Mouse (Mus musculus) MEL (cell line): ENCODE data around the gene Abcd2. TPM values are rescaled to one million over a fixed set of nuclear protein-coding genes. Genes with fewer than 3 reads are reported as not detected.

ENCODE experiments used
- DNase-seq: peaks from one replicate; pipeline ENCODE4 v3.0.0; 2011; ENCODE audit warnings: low read depth, low spot score
- H3K27ac ChIP-seq: 2 replicates; pipeline ENCODE4 v1.5.1; 2012; ENCODE audit warnings: low read depth, mild to moderate bottlenecking, control low read depth, low read length, moderate library complexity; ENCODE audit not compliant: control insufficient read depth
- H3K27me3 ChIP-seq, 2 experiments: fragments of 150-350 bp in 1 of 2; sonication (generic) in 1 of 2; 2 replicates each; pipeline ENCODE4 v1.6.1; 2012; ENCODE audit warnings: low read length in 2 of 2, mild to moderate bottlenecking in 2 of 2, improper control_type of control experiment in 1 of 2, moderate library complexity in 1 of 2; ENCODE audit not compliant: insufficient read depth in 2 of 2, control insufficient read depth in 1 of 2
- H3K36me3 ChIP-seq, 2 experiments: 2 replicates each; pipeline ENCODE4 v1.6.1; 2012 to 2014; ENCODE audit warnings: low read length in 2 of 2, improper control_type of control experiment in 1 of 2, inconsistent platforms in 1 of 2, mild to moderate bottlenecking in 1 of 2; ENCODE audit not compliant: insufficient read depth in 2 of 2, control insufficient read depth in 1 of 2
- H3K4me1 ChIP-seq, 2 experiments: fragments of 150-350 bp in 1 of 2; sonication (generic) in 1 of 2; 2 replicates each; pipeline ENCODE4 v1.6.1; 2012; ENCODE audit warnings: low read length in 2 of 2, improper control_type of control experiment in 1 of 2, mild to moderate bottlenecking in 1 of 2; ENCODE audit not compliant: insufficient read depth in 2 of 2, control insufficient read depth in 1 of 2
- H3K4me3 ChIP-seq, 2 experiments: fragments of 150-350 bp in 1 of 2; sonication (generic) in 1 of 2; 2 replicates each; pipeline ENCODE4 v1.5.1; 2012; ENCODE audit warnings: low read depth in 2 of 2, low read length in 2 of 2, mild to moderate bottlenecking in 2 of 2, moderate library complexity in 2 of 2, control low read depth in 1 of 2, improper control_type of control experiment in 1 of 2; ENCODE audit not compliant: control insufficient read depth in 1 of 2, insufficient read depth in 1 of 2
- H3K79me2 ChIP-seq: 2 replicates; pipeline ENCODE4 v1.6.1; 2012; ENCODE audit warnings: mild to moderate bottlenecking, low read length, moderate library complexity; ENCODE audit not compliant: control insufficient read depth, poor library complexity, insufficient read depth
- H3K9ac ChIP-seq: 2 replicates; pipeline ENCODE4 v1.6.1; 2012; ENCODE audit warnings: low read depth, mild to moderate bottlenecking, control low read depth, low read length, moderate library complexity; ENCODE audit not compliant: control insufficient read depth, poor library complexity, severe bottlenecking
- H3K9me3 ChIP-seq: fragments of 150-350 bp; sonication (generic); replicated peaks from 2 replicates; pipeline ENCODE4 v1.6.1; 2012; ENCODE audit warnings: mild to moderate bottlenecking, low read length, improper control_type of control experiment, moderate library complexity; ENCODE audit not compliant: insufficient read depth
- CHD1 ChIP-seq: IDR thresholded peaks from 2 replicates; pipeline ENCODE4 v1.6.1; 2012; ENCODE audit warnings: low read depth, mild to moderate bottlenecking, inconsistent platforms, low read length, improper control_type of control experiment
- CTCF ChIP-seq, 3 experiments: IDR thresholded peaks in 2 of 3; conservative IDR thresholded peaks in 1 of 3; 2 replicates each; pipeline ENCODE4 v1.5.1; 2011 to 2012; ENCODE audit warnings: low read length in 3 of 3, low read depth in 2 of 3, mild to moderate bottlenecking in 2 of 3, improper control_type of control experiment in 1 of 3, inconsistent platforms in 1 of 3, mixed read lengths in 1 of 3, moderate library complexity in 1 of 3; ENCODE audit not compliant: control insufficient read depth in 1 of 3, insufficient read depth in 1 of 3, poor library complexity in 1 of 3, severe bottlenecking in 1 of 3
- EP300 ChIP-seq, 2 experiments: IDR thresholded peaks; 2 replicates each; pipeline ENCODE4 v1.6.1; 2011; ENCODE audit warnings: improper control_type of control experiment in 2 of 2, low read length in 2 of 2, low read depth in 1 of 2, mild to moderate bottlenecking in 1 of 2
- GABPA ChIP-seq: IDR thresholded peaks from 2 replicates; pipeline ENCODE4 v1.6.1; 2012; ENCODE audit warnings: low read depth, mild to moderate bottlenecking, inconsistent platforms, low read length, improper control_type of control experiment, moderate library complexity
- GATA1 ChIP-seq: IDR thresholded peaks from 2 replicates; pipeline ENCODE4 v1.6.1; 2011; ENCODE audit warnings: low read depth, low read length, improper control_type of control experiment
- HCFC1 ChIP-seq: IDR thresholded peaks from 2 replicates; pipeline ENCODE4 v1.6.1; 2012; ENCODE audit warnings: low read depth, mild to moderate bottlenecking, inconsistent platforms, low read length, improper control_type of control experiment, moderate library complexity
- MYC ChIP-seq: IDR thresholded peaks from 2 replicates; pipeline ENCODE4 v1.6.1; 2011; ENCODE audit warnings: low read depth, mild to moderate bottlenecking, low read length, improper control_type of control experiment, moderate library complexity
- NELFE ChIP-seq: IDR thresholded peaks from 2 replicates; pipeline ENCODE4 v1.6.1; 2011; ENCODE audit warnings: low read depth, low read length, improper control_type of control experiment
- NRF1 ChIP-seq: IDR thresholded peaks from 2 replicates; pipeline ENCODE4 v1.6.1; 2014; ENCODE audit warnings: low read depth, mild to moderate bottlenecking, inconsistent platforms, low read length, improper control_type of control experiment, moderate library complexity; ENCODE audit not compliant: poor library complexity, insufficient read depth, severe bottlenecking
- POLR2AphosphoS2 ChIP-seq: IDR thresholded peaks from 2 replicates; pipeline ENCODE4 v1.6.1; 2011; ENCODE audit warnings: low read length, improper control_type of control experiment
- SMC3 ChIP-seq: IDR thresholded peaks from 2 replicates; pipeline ENCODE4 v1.6.1; 2011; ENCODE audit warnings: low read depth, low read length, improper control_type of control experiment
- USF1 ChIP-seq: IDR thresholded peaks from 2 replicates; pipeline ENCODE4 v1.6.1; 2014; ENCODE audit warnings: low read depth, mild to moderate bottlenecking, inconsistent platforms, low read length, improper control_type of control experiment, moderate library complexity
- USF2 ChIP-seq, 2 experiments: IDR thresholded peaks; 2 replicates each; pipeline ENCODE4 v1.6.1; 2011 to 2012; ENCODE audit warnings: improper control_type of control experiment in 2 of 2, low read length in 2 of 2, borderline replicate concordance in 1 of 2, inconsistent platforms in 1 of 2, low read depth in 1 of 2, mild to moderate bottlenecking in 1 of 2; ENCODE audit not compliant: insufficient read depth in 1 of 2
- ZKSCAN1 ChIP-seq: IDR thresholded peaks from 2 replicates; pipeline ENCODE4 v1.6.1; 2012; ENCODE audit warnings: low read depth, mild to moderate bottlenecking, inconsistent platforms, low read length, improper control_type of control experiment, moderate library complexity
- polyA plus RNA-seq, 2 experiments: library from polyadenylated mRNA; stranded (reverse) in 1 of 2; unstranded in 1 of 2; fragments of >175 nt in 1 of 2; fragments of >200 nt in 1 of 2; gene quantifications; 2 replicates each; pipeline versions ENCODE4 v1.2.1 to v1.2.4; 2012; ENCODE audit warnings: low replicate concordance in 2 of 2, low read depth in 1 of 2; ENCODE audit not compliant: insufficient read length in 2 of 2, insufficient read depth in 1 of 2, missing spikeins in 1 of 2
- total RNA-seq: library from RNA; depleted of rRNA; stranded (reverse); fragments of 300-350 nt; gene quantifications from 2 replicates; pipeline ENCODE4 v1.2.3, GENCODE M21; 2012

Abcd2 gene
- total and polyA plus RNA-seq, 3 experiments = not detected

DNA sequence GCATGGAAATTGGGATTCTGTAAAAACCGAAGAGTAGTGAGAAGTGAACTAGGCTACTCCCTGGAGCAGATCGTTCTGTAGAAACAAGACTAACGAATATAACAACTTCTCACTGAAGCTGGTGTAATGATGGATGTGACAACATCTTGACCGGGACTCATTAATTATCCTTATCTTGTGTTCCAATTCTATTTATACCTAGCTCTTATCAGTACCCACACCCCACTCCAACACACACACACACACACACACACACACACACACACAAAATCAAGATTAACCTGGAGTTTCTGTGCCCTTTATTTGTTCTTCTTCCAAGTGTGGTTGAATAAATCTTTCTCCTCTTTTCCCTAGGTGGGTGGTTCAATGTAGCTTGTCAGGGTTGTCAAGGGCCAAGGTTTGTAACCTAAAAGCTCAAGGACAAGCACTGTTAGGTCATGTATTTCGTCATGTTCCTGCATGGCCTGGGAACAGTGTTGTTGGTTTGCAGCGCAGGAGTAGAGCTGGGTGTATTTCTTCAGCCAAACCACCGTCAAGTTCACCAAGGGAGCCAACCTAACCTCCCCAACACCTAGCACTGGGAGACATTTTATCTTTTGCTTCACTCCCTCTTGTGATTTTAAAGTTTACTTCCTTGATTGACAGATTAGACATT, 78.9 kb downstream of the Abcd2 start:
- no peaks in the 10 kb centered on the region for H3K9me3 ChIP-seq
- H3K79me2 ChIP-seq = no peaks in the 10 kb centered on the region
- no peak for DNase-seq
- no peaks in the 10 kb centered on the region for H3K4me1 ChIP-seq
- TF ChIP-seq HCFC1 (no peak), CTCF (IDR thresholded peaks at IDR 0.05 in 2 of 3, conservative IDR thresholded peaks at IDR 0.05 in 1 of 3; ENCODE audit: control insufficient read depth in 1 of 3, insufficient read depth in 1 of 3, low read depth in 2 of 3, low read length in 3 of 3, poor library complexity in 1 of 3, severe bottlenecking in 1 of 3) (no peak), USF2 (IDR thresholded peaks at IDR 0.05; ENCODE audit: borderline replicate concordance in 1 of 2, insufficient read depth in 1 of 2, low read depth in 1 of 2, low read length in 2 of 2) (no peak), USF1 (no peak), SMC3 (no peak)
- H3K36me3 ChIP-seq = no peaks in the 10 kb centered on the region
- H3K4me3 ChIP-seq = no peak overlapping the region
- H3K9ac ChIP-seq = no peak overlapping the region
- no peaks in the 10 kb centered on the region for H3K27me3 ChIP-seq
- H3K27ac ChIP-seq = no peak overlapping the region

DNA sequence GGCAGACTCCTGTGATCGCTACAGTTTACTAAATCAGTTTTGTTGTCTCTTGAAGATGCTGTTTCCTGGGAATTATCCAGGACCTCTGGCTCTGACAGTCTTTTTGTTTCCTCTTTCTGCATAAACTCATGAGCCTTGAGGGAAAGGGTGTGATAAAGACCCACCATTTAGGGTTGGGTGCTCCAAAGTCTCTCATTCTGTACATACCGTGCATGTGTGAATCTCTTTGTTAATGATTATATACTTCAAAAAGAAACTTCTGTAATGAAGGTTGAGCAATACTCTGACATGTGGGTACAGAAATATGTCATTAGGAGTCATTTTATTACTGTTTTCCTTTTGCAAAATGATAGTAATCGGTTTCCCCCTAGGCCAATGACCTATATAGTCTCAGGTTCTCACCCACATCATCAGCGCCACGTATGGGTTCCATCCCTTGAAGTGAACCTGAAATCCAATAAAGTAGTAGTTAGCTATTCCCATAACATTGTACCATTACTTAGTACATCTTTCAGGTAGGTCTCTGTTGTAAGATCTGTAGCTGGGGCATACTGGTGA, 83.4 kb downstream of the Abcd2 start:
- DNase-seq = no peak
- Histone ChIP-seq H3K4me1 (no peaks in the 10 kb centered on the region), H3K79me2 (no peaks in the 10 kb centered on the region), H3K27ac (no peak overlapping the region), H3K9me3 (no peaks in the 10 kb centered on the region), H3K27me3 (no peaks in the 10 kb centered on the region), H3K36me3 (no peaks in the 10 kb centered on the region), H3K9ac (no peak overlapping the region), H3K4me3 (no peak overlapping the region)
- no peak for TF ChIP-seq GABPA
- TF ChIP-seq NELFE = no peak
- TF ChIP-seq EP300 (IDR thresholded peaks at IDR 0.05; ENCODE audit: low read depth in 1 of 2, low read length in 2 of 2) = no peak
- no peak for TF ChIP-seq CTCF (IDR thresholded peaks at IDR 0.05 in 2 of 3, conservative IDR thresholded peaks at IDR 0.05 in 1 of 3; ENCODE audit: control insufficient read depth in 1 of 3, insufficient read depth in 1 of 3, low read depth in 2 of 3, low read length in 3 of 3, poor library complexity in 1 of 3, severe bottlenecking in 1 of 3)
- TF ChIP-seq NRF1 = no peak
- no peak for TF ChIP-seq CHD1
- no peak for TF ChIP-seq ZKSCAN1
- no peak for TF ChIP-seq USF1

DNA sequence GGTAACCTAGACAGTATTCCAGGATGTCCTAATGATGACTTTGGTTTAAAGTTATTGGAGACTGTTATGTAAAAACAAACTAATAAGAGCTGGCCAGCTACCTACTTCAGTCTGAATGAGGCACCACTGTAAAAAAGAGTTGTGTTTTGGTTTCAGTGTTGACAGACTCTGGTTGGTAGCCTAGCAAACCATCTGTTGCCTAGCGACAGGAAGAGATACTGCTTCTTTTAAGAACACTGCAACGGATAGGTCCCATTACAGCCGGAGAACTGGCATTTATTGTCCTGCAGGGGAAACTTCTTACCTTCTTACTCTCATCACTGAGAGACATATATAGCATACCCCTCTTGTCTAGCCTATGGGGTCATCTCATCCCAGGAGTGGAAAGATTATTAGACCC, 86.7 kb downstream of the Abcd2 start:
- Histone ChIP-seq H3K27me3 (no peaks in the 10 kb centered on the region), H3K27ac (no peak overlapping the region)
- TF ChIP-seq MYC (no peak), GATA1 (no peak), HCFC1 (no peak), POLR2AphosphoS2 (no peak), NRF1 (no peak)

More for the DNA sequence above, 86.7 kb downstream of the Abcd2 start:
- Histone ChIP-seq H3K4me3 (no peak overlapping the region), H3K9ac (no peak overlapping the region), H3K79me2 (no peaks in the 10 kb centered on the region), H3K4me1 (no peaks in the 10 kb centered on the region), H3K9me3 (no peaks in the 10 kb centered on the region), H3K36me3 (no peaks in the 10 kb centered on the region)
- DNase-seq = no peak
